Mouse (Mus musculus) heart, embryonic 12.5 days (tissue): Measurements from ENCODE around the gene Gna13. TPM values are rescaled to one million over a fixed set of nuclear protein-coding genes. Genes with fewer than 3 reads are reported as not detected.
A peak's percentile ranks its signal among the peaks of the same experiment; 100 is the strongest.

Experiments
- ATAC-seq: fragments of 200-750 bp; cut with Nextera tagmentation; 2 replicates; pipeline ENCODE4 v1.8.0; 2017; ENCODE audit warnings: moderate TSS enrichment, moderate library complexity; ENCODE audit not compliant: insufficient number of reproducible peaks, low FRiP score
- H3K27ac ChIP-seq: fragments of 300-500 bp; sonication (generic); 2 replicates; pipeline ENCODE4 v1.5.1; 2016; ENCODE audit warnings: mild to moderate bottlenecking, moderate library complexity; ENCODE audit not compliant: poor library complexity, severe bottlenecking
- H3K27me3 ChIP-seq: fragments of 300-500 bp; sonication (generic); replicated peaks from 2 replicates; pipeline ENCODE4 v1.6.1; 2016; ENCODE audit warnings: mild to moderate bottlenecking, moderate library complexity
- H3K36me3 ChIP-seq: fragments of 300-500 bp; sonication (generic); 2 replicates; pipeline ENCODE4 v1.6.1; 2016; ENCODE audit warnings: mild to moderate bottlenecking, moderate library complexity
- H3K4me1 ChIP-seq: fragments of 300-500 bp; sonication (generic); replicated peaks from 2 replicates; pipeline ENCODE4 v1.6.1; 2016; ENCODE audit warnings: mild to moderate bottlenecking
- H3K4me2 ChIP-seq: fragments of 300-500 bp; sonication (generic); 2 replicates; pipeline ENCODE4 v1.6.1; 2016; ENCODE audit warnings: mild to moderate bottlenecking, moderate library complexity
- H3K4me3 ChIP-seq: fragments of 300-500 bp; sonication (generic); 2 replicates; pipeline ENCODE4 v1.5.1; 2016; ENCODE audit warnings: mild to moderate bottlenecking
- H3K9ac ChIP-seq: fragments of 300-500 bp; sonication (generic); 2 replicates; pipeline ENCODE4 v1.6.1; 2016; ENCODE audit warnings: mild to moderate bottlenecking, moderate library complexity
- H3K9me3 ChIP-seq: fragments of 300-500 bp; sonication (generic); replicated peaks from 2 replicates; pipeline ENCODE4 v1.6.1; 2016; ENCODE audit warnings: mild to moderate bottlenecking, moderate library complexity
- WGBS: fragments of 180-500 bp; shearing (Covaris S2); methylation state at CpG from one replicate; pipeline ENCODE4 v1.1.7; 2016; 5-methylcytosine and 5-hydroxymethylcytosine counted together
- polyA plus RNA-seq: library from polyadenylated mRNA; unstranded; fragments of >200 nt; fragmentation: Nextera tagmentation; extraction: Ambion mirVana; gene quantifications from 2 replicates; pipeline ENCODE4 v1.2.1, GENCODE M21; 2016

Gene Gna13
- polyA plus RNA-seq, 1 experiment from 2014 or later = 21.6 TPM

- Histone ChIP-seq H3K4me3 (no peak overlapping the region), H3K27me3 (no peaks in the 10 kb centered on the region), H3K36me3 (no peaks in the 10 kb centered on the region; the same call in 1 of the 2 replicates), H3K27ac (no peak overlapping the region), H3K9ac (no peak overlapping the region), H3K4me1 (peaks cover 12% of the 10 kb centered on the region), H3K9me3 (no peaks in the 10 kb centered on the region), H3K4me2 (no peak overlapping the region)
- 0 out of 2 replicates have a peak, but pooled peaks have one; percentile 27 for ATAC-seq
- 47% methylated on average over 13 of the region's 13 CpGs for WGBS
These were observed 82.9 kb downstream of the Gna13 start for GRCm38 (mm10) chr11:109445438-109446035.

Other genes with a start within 250 kb of the Gna13 start
- gene E030025P04Rik, start 218.5 kb upstream of the Gna13 start, polyA plus RNA-seq = not detected in 2 replicates
- 0.91 and 1.1 TPM in 2 replicates for gene Rgs9, start 64.7 kb upstream of the Gna13 start, polyA plus RNA-seq
- not detected in 2 replicates for gene 9930022D16Rik, start 51.1 kb downstream of the Gna13 start, polyA plus RNA-seq
- 32.5 and 33.9 TPM in 2 replicates for gene Amz2, start 63.1 kb downstream of the Gna13 start, polyA plus RNA-seq
- gene Arsg, start 110.5 kb downstream of the Gna13 start, polyA plus RNA-seq = 4.5 and 5.7 TPM in 2 replicates
- gene Slc16a6, start 110.8 kb downstream of the Gna13 start, polyA plus RNA-seq = 10.9 and 11.9 TPM in 2 replicates
- 49.9 and 51.3 TPM in 2 replicates for gene Wipi1, start 249.1 kb downstream of the Gna13 start, polyA plus RNA-seq